28 mouse cellular contexts compared by ENCODE assay signal in genomic region chr15:72208076-72208475, GRCm38 (mm10).
DNase-seq lines count a peak whose midpoint lies in the region; ATAC-seq lines count a peak whose summit lies in the region.
"Had no signal": no experiment of that assay in that cellular context is flagged by ENCODE, and none has a peak within 500 bp of the region (broad histone marks: within the 10 kb centered on the region; RNA-seq: fewer than 3 reads in every experiment).

No protein-coding gene starts in this region.

- WGBS in midbrain, embryonic 11.5 days, result 78% methylated on average over 4 of the region's 4 CpGs

- no peak overlapping the region for H3K9ac ChIP-seq in midbrain, embryonic 11.5 days (ENCODE audit: low read length)
- H3K9ac ChIP-seq: forebrain, embryonic 15.5 days; heart, embryonic 13.5 days; hindbrain, embryonic 12.5 days; limb, embryonic 13.5 days; liver, embryonic 12.5 days; midbrain, embryonic 15.5 days had no signal

- no peaks in the 10 kb centered on the region for H3K4me1 ChIP-seq in midbrain, embryonic 11.5 days (ENCODE audit: control insufficient read depth, insufficient read depth, low read length)
- H3K4me1 ChIP-seq: heart, embryonic 13.5 days; limb, embryonic 13.5 days; liver, embryonic 12.5 days had no signal

- no peaks in the 10 kb centered on the region for H3K27me3 ChIP-seq in midbrain, embryonic 11.5 days (ENCODE audit: control insufficient read depth, insufficient read depth, low read length)
- H3K27me3 ChIP-seq: CH12.LX; forebrain, embryonic 15.5 days; heart, embryonic 13.5 days; hindbrain, embryonic 12.5 days; limb, embryonic 13.5 days; liver, embryonic 12.5 days; midbrain, embryonic 15.5 days had no signal

- ATAC-seq in midbrain, embryonic 11.5 days (ENCODE audit: low FRiP score), result no peak
- no peak for ATAC-seq in monocyte, adult 5-6 weeks (replicated peaks; ENCODE audit: insufficient number of reproducible peaks, low FRiP score, low TSS enrichment, poor library complexity, severe bottlenecking)
- ATAC-seq: forebrain, embryonic 15.5 days; intestine, postnatal 0 days; liver, embryonic 12.5 days; midbrain, embryonic 15.5 days had no signal

- intact Hi-C loops in heart, postnatal 36 days (cut with DNase I), result loop anchor here (5.0 to 10.0 kb wide), 2 partner anchors 597 to 834 kb away; no protein-coding TSS in a partner anchor

- no peaks in the 10 kb centered on the region for H3K9me3 ChIP-seq in midbrain, embryonic 11.5 days (ENCODE audit: control insufficient read depth, low read length)
- H3K9me3 ChIP-seq: forebrain, embryonic 15.5 days; heart, embryonic 13.5 days; hindbrain, embryonic 12.5 days; limb, embryonic 13.5 days; liver, embryonic 12.5 days; midbrain, embryonic 15.5 days had no signal

- DNase-seq in adrenal gland, adult (ENCODE audit: inconsistent age in 2 of 2, low spot score in 1 of 2), result peak; percentile 63 to 77
- DNase-seq in adrenal gland, postnatal 4 days (ENCODE audit: low spot score in 2 of 2), result no peak
- peak; percentile 74 for DNase-seq in 416B (ENCODE audit: low read depth)
- peak; percentile 20 to 25 for DNase-seq in adrenal gland, adult 18-20 months (ENCODE audit: low spot score in 2 of 2)
- peak; percentile 22 to 31 for DNase-seq in adrenal gland, postnatal 36 days
- no peak for DNase-seq in midbrain, embryonic 11.5 days (ENCODE audit: low spot score, missing footprints)
- DNase-seq in heart, postnatal 36 days, result no peak
- DNase-seq: cerebellum, postnatal 36 days; gastrocnemius, postnatal 14 days; heart, adult 18-20 months; heart, postnatal 14 days; kidney, postnatal 25 days; lung, adult 18-20 months; lung, postnatal 10 days; thymus, adult 2 months; thymus, postnatal 4 days had no signal

- no peak overlapping the region for H3K4me3 ChIP-seq in midbrain, embryonic 11.5 days (ENCODE audit: low read depth, low read length)
- H3K4me3 ChIP-seq: forebrain, embryonic 15.5 days; heart, embryonic 13.5 days; hindbrain, embryonic 12.5 days; layer of hippocampus, adult 2 months; limb, embryonic 13.5 days; liver, embryonic 12.5 days; midbrain, embryonic 15.5 days had no signal

- H3K27ac ChIP-seq in midbrain, embryonic 11.5 days (ENCODE audit: low read depth, low read length), result no peak overlapping the region
- H3K27ac ChIP-seq: forebrain, embryonic 15.5 days; heart, embryonic 13.5 days; hindbrain, embryonic 12.5 days; layer of hippocampus, adult 2 months; limb, embryonic 13.5 days; liver, embryonic 12.5 days; midbrain, embryonic 15.5 days; stomach, postnatal 0 days had no signal

- no peak overlapping the region for H3K4me2 ChIP-seq in midbrain, embryonic 11.5 days
- H3K4me2 ChIP-seq: forebrain, embryonic 15.5 days; heart, embryonic 13.5 days; hindbrain, embryonic 12.5 days; limb, embryonic 13.5 days; liver, embryonic 12.5 days; midbrain, embryonic 15.5 days had no signal

- H3K36me3 ChIP-seq in midbrain, embryonic 11.5 days (ENCODE audit: control insufficient read depth, insufficient read depth, low read length), result no peaks in the 10 kb centered on the region
- H3K36me3 ChIP-seq: forebrain, embryonic 15.5 days; G1E; heart, embryonic 13.5 days; hindbrain, embryonic 12.5 days; limb, embryonic 13.5 days; liver, embryonic 12.5 days; midbrain, embryonic 15.5 days had no signal

Comparison
In these comparisons a context has a peak if more than half of its experiments do, and no peak if none do; other contexts are left out.
1. DNase-seq: peak in adrenal gland, adult (2 of 2), 416B (single experiment), adrenal gland, adult 18-20 months (2 of 2) and adrenal gland, postnatal 36 days (2 of 2); none in adrenal gland, postnatal 4 days (0 of 2), midbrain, embryonic 11.5 days (single experiment) and heart, postnatal 36 days (0 of 2).